In the genomic region with DNA sequence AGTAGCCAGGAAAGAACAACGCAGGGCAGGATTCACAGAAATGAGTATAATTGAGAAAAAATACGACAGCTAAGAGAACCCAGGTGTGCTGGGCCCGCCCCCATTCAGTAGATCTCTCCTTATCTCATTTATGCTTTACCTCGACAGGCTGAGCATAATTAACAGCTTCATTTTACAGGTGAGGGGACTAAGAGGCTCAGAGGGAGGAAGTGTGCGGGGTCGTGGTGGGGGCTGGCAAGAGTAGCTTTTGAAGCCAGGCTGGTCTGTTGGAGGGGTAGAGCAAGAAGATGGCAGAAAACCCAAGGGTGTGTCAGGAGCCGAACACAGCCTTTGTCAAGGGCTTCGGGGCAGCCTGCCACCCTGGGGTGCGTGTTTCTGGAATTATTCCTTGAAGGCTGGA, we compare ENCODE assay signal across 15 mouse cellular contexts.
"Had no signal": no experiment of that assay in that cellular context is flagged by ENCODE, and none has a peak within 500 bp of the region (broad histone marks: within the 10 kb centered on the region; RNA-seq: fewer than 3 reads in every experiment).

No protein-coding gene starts in this region.

- DNase-seq: kidney, adult 11 months; kidney, adult 8-10 months; kidney, postnatal 10 days; kidney, postnatal 36 days; layer of hippocampus, postnatal 36 days; liver, postnatal 0 days; lung, embryonic 14.5 days; midbrain, embryonic 14.5 days had no signal

- H3K9ac ChIP-seq: kidney, embryonic 15.5 days; liver, embryonic 14.5 days; liver, postnatal 0 days; lung, embryonic 14.5 days; stomach, embryonic 15.5 days had no signal

- H3K9me3 ChIP-seq: kidney, embryonic 15.5 days; stomach, embryonic 15.5 days had no signal

- H3K27me3 ChIP-seq: kidney, embryonic 15.5 days; stomach, embryonic 15.5 days had no signal

- H3K4me1 ChIP-seq: kidney, embryonic 15.5 days; stomach, embryonic 15.5 days had no signal

- H3K4me2 ChIP-seq: kidney, embryonic 15.5 days; liver, embryonic 11.5 days; lung, embryonic 14.5 days; stomach, embryonic 15.5 days had no signal

- H3K27ac ChIP-seq: kidney, embryonic 15.5 days; left cerebral cortex, adult 2 months; liver, embryonic 14.5 days; macrophage; stomach, embryonic 15.5 days had no signal

- H3K4me3 ChIP-seq: kidney, embryonic 15.5 days; left cerebral cortex, adult 2 months; stomach, embryonic 15.5 days had no signal

- ATAC-seq: liver, postnatal 0 days; lung, postnatal 0 days had no signal

- H3K36me3 ChIP-seq: kidney, embryonic 15.5 days; stomach, embryonic 15.5 days had no signal
